Mouse (Mus musculus): ENCODE measurements around the gene Lhcgr.

- no peak for TF ChIP-seq POLR2A (IDR thresholded peaks at IDR 0.05; ENCODE audit: borderline replicate concordance, low read depth, low read length)
- no peak for TF ChIP-seq CTCF (IDR thresholded peaks at IDR 0.05; ENCODE audit: low read depth, low read length)
Measured at GRCm38 (mm10) chr17:88764136-88764485, 27.7 kb downstream of the Lhcgr start.
